Mouse (Mus musculus): ENCODE measurements at regions not wholly inside any gene's neighbourhood (a gene's known extent, or its start where the extent isn't known, plus 50 kb on each side); places are given as distances from the start of the nearest gene placed in this dataset.

GRCm38 (mm10) chr2:172613891-172614391, 64.5 kb downstream of the Tfap2c start:
- no peak for DNase-seq (ENCODE audit: low spot score)

DNA sequence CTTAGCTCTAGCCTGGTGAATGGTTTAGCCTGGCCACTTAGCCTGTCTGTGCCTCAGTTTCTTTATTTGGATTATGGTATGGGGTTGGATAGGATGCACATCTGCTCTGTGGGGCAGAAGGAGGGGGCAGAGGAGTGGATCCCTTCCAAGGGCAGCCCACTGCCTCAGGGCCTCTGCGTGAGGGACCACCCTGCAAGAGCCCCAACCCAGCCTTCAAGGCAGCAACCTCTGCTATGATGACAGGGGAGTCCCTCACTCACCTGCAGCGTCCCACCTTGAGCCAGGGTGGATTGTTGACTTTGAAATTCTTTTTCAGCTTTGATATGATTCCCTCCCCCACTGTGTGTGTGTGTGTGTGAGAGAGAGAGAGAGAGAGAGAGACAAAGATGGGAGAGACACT, 65.8 kb downstream of the Tfap2c start:
- DNase-seq (ENCODE audit: low spot score) = no peak

DNA sequence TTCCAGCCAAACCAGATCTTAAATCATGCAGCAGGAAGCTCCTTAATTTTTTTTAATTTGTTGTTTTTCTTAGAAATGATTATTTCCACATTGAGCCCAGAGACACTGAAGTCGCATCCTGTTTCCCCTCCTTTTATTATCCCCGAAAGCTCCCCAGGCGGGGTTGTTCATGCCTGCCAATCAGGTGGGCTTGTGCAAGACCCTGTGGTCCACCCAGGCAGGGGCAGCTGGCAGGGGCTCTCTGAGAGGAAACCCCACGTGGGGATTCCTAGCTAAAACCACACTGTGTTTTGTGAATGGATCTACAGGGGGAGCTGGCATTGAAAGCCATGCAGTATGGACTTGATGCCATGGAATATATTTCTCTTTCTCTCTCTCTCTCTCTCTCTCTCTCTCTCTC, 66.2 kb downstream of the Tfap2c start:
- DNase-seq (ENCODE audit: low spot score) = no peak

GRCm38 (mm10) chr2:172619168-172619567, 69.8 kb downstream of the Tfap2c start:
- no peak for DNase-seq (ENCODE audit: low spot score)

DNA sequence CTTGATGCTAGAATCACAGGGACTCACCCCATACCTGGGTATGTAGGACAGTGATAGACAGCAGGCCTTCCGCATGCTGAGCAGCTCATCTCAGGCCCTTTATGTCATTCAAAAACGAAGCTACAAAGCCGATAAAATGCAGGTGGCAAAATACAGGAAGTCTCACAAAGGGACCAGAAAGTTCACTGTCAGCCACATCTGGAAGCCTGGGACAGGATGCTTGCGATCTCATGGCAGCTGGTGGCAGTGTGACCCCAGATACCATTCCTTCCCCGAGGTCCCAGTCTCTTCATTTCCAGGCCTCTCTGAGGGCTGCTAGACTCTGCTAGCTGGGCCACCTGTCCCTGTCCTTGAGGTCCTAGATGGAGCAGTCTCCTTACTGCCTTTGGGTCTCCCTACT, 70.6 kb downstream of the Tfap2c start:
- DNase-seq (ENCODE audit: low spot score) = no peak

DNA sequence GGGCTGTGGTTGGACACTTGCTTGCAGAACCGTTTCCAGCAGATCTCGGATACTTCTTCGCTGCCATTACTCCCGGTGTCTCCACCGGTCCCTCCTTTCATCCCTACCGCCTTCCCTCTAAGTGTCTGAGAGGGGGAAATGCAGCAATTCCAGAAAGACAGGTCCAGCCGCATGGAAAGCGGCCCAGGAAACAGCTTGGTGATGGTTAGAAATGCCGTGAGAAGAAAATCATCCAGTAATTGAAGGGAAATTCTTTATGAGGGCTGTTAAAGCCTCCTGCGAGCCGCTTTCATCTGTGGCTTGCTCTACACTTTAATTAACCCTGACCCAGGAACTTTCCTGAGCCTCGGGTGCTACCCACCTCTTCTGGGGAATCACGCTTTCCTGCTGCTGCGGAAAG, 74.3 kb downstream of the Tfap2c start:
- no peak for DNase-seq (ENCODE audit: low spot score)

DNA sequence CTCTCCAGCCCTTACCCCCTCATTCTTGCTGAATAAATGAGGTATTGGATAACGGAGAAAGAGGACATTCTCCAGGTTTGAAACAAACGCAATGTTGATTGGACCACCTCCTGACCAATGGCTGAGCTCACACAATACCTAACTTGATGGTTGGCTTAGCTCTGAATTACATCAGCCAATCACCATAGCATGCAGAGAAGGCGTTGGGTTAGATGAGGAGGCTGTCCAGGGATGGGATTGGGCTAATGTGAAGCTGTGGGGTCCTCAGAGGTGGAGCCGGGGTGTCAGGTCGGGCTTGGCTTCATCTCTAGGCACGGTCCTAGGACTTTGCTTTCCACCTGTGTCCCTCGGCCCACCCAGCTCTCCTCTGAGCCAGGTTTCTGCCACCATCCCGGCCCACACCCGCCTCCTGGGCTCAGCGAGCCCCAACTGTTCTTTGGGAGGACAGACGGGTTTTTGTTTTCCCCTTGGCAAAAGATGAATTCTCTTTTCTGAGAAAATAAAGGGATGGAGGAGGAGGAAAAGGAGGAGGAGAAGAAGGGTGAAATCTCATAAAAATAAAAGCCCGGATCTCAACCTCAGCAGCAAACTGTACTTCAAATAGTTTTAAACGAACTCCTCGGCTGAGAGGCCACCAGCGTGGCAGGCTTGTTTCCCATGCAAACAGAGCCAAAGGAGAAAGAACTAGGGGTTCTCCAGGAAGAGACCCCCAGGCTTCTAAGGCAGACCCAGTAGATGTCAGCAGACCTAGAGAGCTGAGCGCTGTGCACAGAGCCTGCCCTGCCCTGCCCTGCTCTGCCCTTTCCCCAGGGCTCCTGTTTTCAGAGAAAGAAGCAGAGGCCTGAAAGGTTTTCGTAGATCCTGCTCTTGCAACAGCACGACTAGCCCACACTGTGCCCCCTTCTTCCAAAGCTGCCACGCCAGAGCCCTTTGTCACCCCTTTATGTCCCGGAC, 78.2 kb downstream of the Tfap2c start:
- DNase-seq (ENCODE audit: low spot score) = no peak

DNA sequence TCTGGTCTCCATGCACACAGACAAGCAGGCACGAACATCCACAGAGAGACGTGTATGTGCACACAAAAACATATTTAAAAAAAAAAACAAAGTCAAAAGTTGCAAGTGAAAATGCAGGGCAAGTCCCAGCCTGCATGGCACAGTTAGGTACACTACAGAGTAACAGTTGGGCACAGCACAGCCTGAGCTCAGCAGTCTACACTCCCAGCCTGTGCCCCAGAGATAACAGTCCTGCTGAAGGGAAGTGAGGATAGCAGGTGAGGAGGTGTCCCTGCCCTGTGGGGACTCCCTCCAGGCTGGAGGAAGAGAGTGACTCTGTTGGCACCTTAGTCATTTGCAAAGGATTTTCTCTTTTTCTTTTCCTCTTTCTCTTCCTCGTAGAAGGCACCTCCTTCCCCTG, 80.9 kb downstream of the Tfap2c start:
- DNase-seq (ENCODE audit: low spot score) = no peak

DNA sequence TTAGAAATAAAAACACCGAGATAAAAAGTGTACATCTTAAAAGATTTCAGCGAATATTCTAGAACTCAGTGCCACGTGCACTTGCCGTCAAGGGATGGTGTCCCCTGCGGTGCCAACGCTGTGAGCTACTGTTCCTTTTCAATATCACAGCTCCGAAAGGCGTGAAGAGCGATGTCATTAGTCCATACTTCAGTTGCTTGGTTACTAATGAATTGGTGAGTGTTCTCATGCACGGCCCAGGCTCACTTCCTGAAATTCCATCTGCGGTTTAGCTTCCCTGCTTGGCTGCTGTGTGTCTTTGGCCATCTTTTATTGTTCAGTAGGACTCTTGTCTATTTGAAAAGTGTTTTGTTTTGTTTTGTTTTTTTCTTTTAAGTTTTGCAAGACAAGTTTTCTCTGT, 93.2 kb downstream of the Tfap2c start:
- no peak for DNase-seq (ENCODE audit: low spot score)

DNA sequence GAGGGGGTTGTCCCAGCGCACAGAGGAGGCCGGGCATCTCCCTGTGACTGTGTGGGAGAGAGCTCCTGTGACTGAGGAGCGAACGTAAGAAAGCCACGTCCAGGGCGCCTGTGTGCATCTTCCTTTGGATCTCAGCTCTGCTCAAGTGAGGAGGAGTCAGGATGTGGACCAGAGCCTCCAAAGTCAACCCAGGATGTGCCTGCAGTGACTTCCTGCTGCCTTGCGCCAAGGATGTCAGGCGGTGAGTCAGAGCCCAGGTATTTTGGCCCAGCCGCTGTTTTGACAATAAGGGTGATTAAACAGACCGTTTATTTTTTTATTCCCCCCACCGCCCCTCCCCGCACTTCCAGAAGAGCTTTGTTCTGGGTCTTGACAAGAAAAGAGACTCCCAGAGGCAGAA, 94.5 kb downstream of the Tfap2c start:
- peak; percentile 34 for DNase-seq (ENCODE audit: low spot score)

GRCm38 (mm10) chr2:172644451-172644850, 95.1 kb downstream of the Tfap2c start:
- DNase-seq (ENCODE audit: low spot score) = no peak

DNA sequence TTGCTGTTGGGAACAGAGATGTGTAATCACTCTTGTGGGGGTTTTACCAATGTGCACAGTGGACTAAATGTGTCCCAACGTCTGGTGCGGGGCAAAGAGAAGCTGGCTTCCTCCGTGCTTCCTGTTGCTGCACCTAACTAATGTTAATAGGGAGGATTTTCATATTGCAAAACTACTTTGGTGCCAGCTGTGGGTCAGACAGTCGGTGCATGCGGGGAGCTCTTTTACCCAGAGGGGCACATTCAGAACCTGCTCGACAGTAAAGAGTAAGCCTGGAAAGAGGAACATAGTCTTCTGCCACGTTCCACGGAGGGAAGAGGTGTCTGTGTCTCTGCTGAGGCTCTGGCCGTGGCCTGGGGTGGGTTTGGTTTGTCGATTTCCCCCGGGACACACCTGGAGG, 98.7 kb downstream of the Tfap2c start:
- no peak for DNase-seq (ENCODE audit: low spot score)

- no peak for DNase-seq (ENCODE audit: low spot score)
Measured at GRCm38 (mm10) chr2:172660479-172660878, 111.1 kb downstream of the Tfap2c start.

DNA sequence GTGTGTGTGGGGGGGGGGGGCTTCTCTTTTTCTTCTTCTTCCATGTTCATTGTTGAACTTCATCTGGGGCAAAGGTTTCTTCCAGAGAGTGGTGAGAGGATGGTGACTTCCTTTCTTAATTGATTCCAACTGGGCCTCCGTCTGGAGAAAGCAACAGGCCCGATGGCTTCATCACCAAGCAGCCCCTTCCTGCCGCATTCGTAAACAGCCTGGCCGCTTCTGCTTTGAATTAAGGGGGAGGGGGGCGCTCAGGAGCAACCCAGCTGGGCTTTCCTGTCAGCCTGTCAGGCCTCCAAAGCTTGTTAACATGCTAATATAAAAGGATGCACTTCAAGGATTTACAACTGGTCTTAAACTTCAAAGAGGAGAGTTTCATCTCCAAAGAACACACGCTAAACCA, 111.5 kb downstream of the Tfap2c start:
- no peak for DNase-seq (ENCODE audit: low spot score)

- no peak for DNase-seq (ENCODE audit: low spot score)
Measured at GRCm38 (mm10) chr2:172661418-172661980, 112.1 kb downstream of the Tfap2c start.

- DNase-seq (ENCODE audit: low spot score) = no peak
Measured at GRCm38 (mm10) chr2:172662165-172662564, 112.8 kb downstream of the Tfap2c start.

GRCm38 (mm10) chr2:172663681-172664080, 114.3 kb downstream of the Tfap2c start:
- no peak for DNase-seq (ENCODE audit: low spot score)

GRCm38 (mm10) chr2:172673081-172673480, 123.7 kb downstream of the Tfap2c start:
- DNase-seq (ENCODE audit: low spot score) = no peak

- no peak for DNase-seq (ENCODE audit: low spot score)
Measured at GRCm38 (mm10) chr2:172674641-172675040, 125.2 kb downstream of the Tfap2c start.

DNA sequence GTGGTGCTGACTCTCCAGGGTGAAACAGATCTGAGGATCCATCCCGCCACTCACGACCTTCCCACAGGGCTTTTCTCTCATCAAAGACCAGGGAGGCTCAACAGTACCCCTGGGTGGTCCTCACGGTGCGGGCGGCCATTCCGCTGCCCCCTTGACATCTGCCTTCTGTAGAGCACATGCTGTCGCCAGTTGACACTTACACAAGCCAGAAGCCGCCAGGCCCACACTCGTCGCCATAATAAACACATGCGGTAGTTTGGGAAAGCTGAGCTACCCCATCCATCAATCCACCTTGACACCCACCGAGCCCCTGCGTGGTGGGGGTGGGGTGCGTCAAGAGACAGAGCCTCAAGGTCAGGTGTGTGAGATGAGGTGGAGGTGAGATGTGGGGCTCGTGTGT, 125.7 kb downstream of the Tfap2c start:
- DNase-seq (ENCODE audit: low spot score) = no peak

- DNase-seq (ENCODE audit: low spot score) = no peak
Measured at GRCm38 (mm10) chr2:172690196-172690595, 140.8 kb downstream of the Tfap2c start.

DNA sequence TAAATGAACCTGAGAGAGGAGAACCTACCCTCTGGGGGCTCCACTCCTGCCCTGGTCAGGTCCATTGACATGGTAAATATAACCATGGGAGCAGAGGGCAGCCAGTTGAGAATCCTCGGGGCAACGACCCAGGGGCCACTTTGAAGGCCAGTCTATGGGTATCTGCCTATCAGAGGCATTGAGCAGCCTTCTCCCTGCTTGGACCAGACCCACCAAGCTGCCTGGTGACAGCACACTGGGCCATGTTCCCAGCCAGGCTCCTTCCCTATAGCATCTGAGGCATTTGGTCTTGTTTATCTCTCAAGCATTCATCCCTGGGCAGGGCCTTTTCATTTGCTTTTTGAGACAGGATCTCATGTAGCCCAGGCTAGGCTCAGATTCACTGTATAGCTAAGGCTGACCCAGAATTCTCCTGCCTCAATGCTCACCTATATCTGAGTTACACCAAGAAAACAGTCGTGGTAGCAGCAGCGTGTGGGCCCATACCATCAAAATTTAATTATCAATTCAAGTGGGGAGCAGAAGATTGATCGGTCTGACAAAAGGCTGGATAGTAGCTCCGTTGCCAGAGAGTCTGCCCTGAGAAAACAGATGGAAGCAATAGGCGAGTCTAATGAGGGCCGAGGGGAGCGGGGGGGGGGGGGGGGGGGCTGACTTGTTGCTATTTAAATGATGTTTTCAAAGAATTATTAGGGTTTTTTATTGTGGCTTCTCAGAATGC, 141.7 kb downstream of the Tfap2c start:
- no peak for DNase-seq (ENCODE audit: low spot score)

- no peak for DNase-seq (ENCODE audit: low spot score)
Measured at GRCm38 (mm10) chr2:172698961-172699360, 149.6 kb downstream of the Tfap2c start.

Data from urinary bladder, adult 2 months (tissue).